ENCODE assay signal across 29 mouse cellular contexts in the genomic region with DNA sequence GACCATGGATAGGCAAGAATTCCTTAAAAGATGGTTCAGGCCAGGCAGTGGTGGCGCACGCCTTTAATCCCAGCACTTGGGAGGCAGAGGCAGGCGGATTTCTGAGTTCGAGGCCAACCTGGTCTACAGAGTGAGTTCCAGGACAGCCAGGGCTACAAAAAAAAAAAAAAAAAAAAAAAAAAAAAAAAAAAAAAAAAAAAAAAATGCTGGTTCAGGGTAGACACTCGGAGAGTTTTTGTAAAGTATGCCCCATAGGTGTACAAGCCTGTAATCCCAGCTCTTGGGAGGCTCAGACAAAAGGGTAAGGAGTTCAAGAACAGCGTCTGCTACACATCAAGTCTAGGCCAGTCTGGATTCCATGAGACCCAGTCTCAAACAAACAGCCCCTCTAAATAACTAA. TPM values are rescaled to one million over a fixed set of nuclear protein-coding genes. Genes with fewer than 3 reads are reported as not detected.
"Had no signal": no experiment of that assay in that cellular context is flagged by ENCODE, and none has a peak within 500 bp of the region (broad histone marks: within the 10 kb centered on the region; RNA-seq: fewer than 3 reads in every experiment).

No protein-coding gene starts in this region.

RNA-seq across cellular contexts. Expression of gene 9530003J23Rik, which starts 29.7 kb away (rescaled TPM):
- total RNA-seq: common myeloid progenitor, adult 5-6 weeks; forebrain, postnatal 0 days; gastrocnemius, adult 18-20 months; gastrocnemius, adult 2 months; gastrocnemius, adult 8-10 months; gastrocnemius, postnatal 10 days; gastrocnemius, postnatal 14 days; gastrocnemius, postnatal 25 days; gastrocnemius, postnatal 36 days; gastrocnemius, postnatal 4 days; granulocyte monocyte progenitor cell, adult 5-6 weeks; heart, adult 18-20 months; heart, adult 2 months; heart, adult 8-10 months had no signal
- polyA plus RNA-seq: cortical plate, adult 2 months; embryonic facial prominence, embryonic 10.5 days; embryonic facial prominence, embryonic 11.5 days; embryonic facial prominence, embryonic 12.5 days; embryonic facial prominence, embryonic 13.5 days; embryonic facial prominence, embryonic 14.5 days; embryonic facial prominence, embryonic 15.5 days; erythroblast, embryonic 14.5 days; forebrain, embryonic 11.5 days; forebrain, embryonic 12.5 days; forebrain, embryonic 13.5 days; forebrain, embryonic 15.5 days; forebrain, embryonic 16.5 days; frontal cortex, adult 2 months; heart, adult 2 months; heart, embryonic 10.5 days had no signal
